Mouse (Mus musculus) layer of hippocampus, postnatal 14 days (tissue): Measurements from ENCODE around the gene Klf12. TPM values are rescaled to one million over a fixed set of nuclear protein-coding genes. Genes with fewer than 3 reads are reported as not detected.

Experiments
- DNase-seq, 2 experiments: peaks; one replicate each; pipeline ENCODE4 v3.0.0; 2021 to 2022; ENCODE audit warnings: low spot score in 2 of 2, mixed read lengths in 1 of 2
- total RNA-seq, 2 experiments: library from RNA; stranded (reverse); gene quantifications; 2 replicates each; pipeline ENCODE4 v1.2.3; 2021

Klf12 gene
- total RNA-seq, 2 experiments from 2014 or later = 38.0 to 42.1 TPM

DNA sequence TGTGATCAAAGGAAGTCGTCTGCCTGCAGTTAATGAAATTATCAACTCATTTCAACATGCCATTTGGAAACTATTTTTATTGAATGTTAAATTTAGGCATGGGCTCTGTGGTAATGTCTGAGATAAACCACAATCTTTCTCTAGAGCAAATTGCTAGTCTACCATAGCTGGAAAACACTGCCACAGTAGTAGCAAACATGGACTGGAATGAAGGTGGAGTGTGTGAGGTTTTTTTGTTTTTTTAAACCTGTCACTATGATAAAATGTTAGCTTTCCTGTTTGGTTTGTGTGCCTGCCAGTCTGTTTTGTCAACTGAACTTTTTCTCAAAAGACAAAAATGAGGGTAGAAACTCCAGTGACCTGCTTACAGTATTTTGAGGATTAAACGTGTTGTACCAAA lies 230.3 kb downstream of the Klf12 start:
- no peak for DNase-seq

DNA sequence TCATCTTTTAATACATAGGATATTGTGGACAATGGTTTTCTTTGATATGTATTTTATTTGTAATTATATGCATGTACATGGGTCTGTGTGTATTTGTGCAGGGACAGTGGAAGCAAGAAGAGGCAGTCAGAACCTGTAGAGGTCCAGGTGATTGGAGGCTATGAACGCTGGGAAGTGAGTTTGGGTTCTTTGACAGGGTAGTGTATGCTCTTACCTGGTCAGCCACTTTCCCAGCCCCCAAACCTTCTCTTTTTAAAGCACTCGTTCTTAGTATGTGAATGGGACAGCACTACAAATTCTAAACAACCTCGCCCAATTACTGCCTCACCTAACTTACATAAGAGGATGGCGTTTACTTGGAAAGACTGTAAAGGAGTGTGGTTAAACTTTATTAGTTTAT lies 231.0 kb downstream of the Klf12 start:
- no peak for DNase-seq

DNA sequence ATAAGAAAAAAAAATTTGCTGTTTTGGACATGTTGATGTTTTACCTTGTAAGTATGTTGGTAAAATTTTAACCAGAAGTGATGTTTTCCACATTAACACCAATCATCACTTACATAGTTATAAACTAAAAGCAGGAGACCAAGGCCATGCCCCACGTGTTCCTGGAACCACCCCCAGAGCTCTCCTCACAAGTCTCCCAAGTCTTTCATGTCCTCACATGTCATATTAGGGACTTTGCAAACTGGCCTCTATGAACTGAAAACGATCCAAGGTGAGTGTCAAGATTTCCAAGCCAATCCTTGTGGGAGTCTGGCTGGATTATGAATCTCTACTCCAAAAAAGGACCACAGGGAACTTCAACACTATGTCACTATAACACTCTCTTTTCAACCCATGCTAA lies 231.6 kb downstream of the Klf12 start:
- DNase-seq = no peak

DNA sequence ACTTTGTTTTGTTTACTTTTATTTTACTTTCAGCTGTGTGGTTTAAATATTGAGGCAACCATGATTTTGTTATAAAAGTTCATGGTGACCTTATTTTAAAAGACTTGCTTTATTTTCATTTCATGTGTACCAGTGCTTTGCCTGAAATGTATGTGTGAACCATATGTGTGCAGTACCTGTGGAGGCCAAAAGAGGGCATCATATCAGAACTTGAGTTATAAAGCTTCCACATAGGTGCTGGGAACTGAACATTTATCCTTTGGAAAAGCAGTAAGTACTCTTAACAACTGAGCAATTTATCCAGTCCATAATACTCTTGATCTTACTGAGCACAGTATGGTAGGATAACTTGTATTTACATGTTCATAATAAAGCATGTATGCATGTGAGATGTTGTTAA lies 239.0 kb downstream of the Klf12 start:
- no peak for DNase-seq

DNA sequence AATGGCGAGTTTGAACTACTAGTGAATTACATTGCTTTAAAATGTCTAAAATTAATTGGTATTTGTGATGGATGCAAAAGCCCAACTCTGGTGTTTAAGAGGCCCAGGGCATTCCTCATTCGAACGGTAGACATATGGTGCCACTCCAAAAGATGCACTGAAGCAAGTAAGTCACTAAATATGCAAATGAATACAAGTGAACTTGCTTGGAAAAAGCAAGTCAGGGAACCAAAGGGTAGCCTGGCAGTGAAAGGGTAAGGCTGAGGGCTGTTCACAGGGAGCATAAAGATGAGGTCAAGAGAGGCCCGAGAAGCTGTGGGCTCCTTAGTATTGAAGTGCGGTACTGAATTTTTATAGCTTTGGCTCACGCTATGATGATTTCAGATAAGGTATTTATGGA lies 242.7 kb downstream of the Klf12 start:
- DNase-seq = no peak

DNA sequence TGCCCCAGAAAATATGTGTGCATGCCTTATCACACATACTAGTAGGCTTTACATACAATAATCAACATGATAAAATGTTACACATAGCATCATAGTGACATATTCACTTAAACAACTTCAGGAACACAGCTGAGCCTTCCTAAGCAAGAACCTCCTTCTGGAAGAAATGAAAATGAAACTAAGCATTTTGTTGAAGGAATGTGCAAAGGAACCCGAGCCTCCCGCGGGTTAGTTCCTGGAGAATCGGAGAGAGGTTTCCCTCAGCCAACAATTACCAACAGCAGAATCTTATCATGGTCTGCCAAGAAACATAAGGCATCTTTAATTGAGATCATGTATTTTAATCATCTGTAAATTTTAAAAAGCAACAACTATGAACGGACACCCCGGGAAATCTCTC lies 257.8 kb downstream of the Klf12 start:
- peak in 1 of 2 experiments; percentile 4 for DNase-seq

DNA sequence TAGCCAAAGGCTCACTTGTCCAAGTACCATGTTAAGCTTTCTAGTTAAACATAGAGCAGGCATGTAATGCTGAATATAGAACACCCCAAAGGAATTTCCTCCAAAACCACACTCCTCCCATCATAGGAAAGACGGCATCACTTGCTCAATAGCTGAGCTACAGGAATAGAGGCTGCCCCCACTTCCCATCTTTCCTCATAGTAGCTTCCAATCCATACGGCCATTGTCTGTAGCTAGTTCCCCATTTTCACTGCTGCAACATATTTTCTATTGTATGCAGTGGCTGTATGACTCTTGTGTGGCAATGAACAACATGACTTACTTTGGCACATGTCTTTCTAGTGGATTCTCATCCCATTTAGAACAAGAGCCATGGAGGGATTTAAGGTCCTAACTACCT lies 267.3 kb downstream of the Klf12 start:
- DNase-seq = no peak

DNA sequence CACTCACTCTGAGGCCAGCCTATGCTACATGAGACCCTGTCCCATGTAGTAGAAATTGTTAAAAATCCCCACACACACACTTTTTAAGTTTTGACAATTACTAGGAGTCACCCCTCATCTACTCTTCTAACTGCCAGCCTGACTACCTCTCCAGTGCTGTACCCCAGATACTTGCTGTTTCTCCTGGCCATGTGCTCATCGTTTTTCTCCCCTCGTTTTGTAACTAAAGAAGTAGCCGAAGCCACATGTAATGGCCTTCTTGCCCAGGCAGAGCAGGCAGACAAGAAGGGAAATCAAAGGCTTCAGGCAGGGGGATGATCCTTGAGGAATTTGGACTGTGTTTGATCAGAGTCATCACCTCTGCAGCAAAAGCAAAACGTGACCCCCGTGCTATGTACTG lies 274.0 kb downstream of the Klf12 start:
- no peak for DNase-seq

DNA sequence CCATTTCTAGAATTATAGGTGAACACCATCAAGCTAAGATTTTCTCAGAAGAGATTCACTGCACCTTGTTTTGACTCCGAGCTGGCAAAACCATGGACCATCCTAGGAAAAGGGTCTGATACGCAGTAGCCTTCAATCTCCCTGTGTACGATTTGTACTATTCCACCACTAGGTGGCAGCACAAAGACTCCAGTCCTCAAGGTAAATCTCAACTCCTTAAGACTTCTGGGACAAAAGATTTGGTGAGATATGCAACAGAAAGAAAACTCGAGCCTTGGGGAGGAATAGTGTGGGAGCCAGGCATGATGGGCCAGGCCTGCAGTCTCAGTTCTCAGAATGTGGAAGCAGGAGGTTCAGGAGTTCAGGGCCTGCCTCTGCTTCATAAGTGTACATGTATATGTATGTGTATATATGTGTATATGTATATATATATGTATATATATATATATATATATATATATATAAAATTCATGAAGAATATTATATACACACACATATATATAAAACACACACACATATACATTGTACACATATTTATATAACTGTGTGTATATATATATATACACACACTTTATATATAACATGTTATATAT lies 274.6 kb downstream of the Klf12 start:
- peak; percentile 10 to 33 for DNase-seq

DNA sequence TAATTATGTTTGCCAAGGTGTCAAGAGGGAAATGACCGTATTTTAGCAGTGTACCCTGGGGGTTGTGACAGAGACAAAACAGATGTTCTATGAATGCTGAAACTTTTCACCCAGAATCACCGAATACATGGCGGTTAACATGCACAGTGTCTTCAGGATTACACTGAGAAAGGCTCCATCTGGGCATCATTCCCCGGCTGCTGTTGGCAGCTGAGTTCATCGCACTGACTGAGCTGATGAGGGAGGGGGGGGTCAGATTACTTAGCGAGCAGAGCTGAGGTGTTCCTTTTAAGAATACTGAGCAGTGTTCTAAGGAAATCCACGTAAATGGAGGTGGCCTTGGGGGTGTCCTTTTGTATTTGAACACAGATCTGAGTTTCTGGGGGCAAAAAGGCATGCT lies 301.0 kb downstream of the Klf12 start:
- DNase-seq = no peak

DNA sequence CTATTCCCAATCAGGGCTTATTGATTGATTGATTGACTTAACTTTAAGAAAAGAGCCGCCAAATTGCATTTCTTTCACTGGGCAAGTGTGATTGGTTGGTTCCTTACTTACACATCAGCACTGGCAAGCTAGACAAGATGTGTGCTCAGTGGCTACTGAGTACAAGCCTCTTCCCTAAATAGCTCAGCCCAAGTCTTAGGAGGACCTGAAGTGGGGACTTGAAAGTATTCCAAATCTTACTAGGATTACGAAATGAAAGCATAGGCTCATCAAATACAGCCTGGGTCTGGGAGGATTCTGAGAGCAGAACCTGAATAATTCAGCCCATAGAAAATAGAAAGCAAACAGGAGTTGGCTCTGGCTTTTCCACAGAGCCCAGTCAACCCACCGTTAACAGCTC lies 303.3 kb downstream of the Klf12 start:
- DNase-seq = no peak

DNA sequence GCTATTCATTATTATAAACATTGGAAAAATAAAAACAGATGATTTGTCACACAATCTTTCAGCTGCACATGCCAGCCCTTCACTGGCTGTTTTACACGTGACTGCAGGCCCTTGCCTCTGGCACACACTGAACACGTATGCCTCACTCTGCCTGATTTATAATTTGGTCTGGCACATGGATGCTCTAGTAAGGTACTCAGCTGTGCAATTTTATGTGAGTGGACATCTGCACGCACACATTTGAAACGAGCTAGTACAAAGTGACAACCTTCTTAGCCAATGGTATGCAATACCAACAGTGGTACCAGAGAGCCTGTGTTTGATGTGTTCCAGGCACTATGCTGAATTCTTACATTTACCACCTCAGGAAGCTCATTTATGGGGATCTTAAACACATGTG lies 316.6 kb downstream of the Klf12 start:
- no peak for DNase-seq

DNA sequence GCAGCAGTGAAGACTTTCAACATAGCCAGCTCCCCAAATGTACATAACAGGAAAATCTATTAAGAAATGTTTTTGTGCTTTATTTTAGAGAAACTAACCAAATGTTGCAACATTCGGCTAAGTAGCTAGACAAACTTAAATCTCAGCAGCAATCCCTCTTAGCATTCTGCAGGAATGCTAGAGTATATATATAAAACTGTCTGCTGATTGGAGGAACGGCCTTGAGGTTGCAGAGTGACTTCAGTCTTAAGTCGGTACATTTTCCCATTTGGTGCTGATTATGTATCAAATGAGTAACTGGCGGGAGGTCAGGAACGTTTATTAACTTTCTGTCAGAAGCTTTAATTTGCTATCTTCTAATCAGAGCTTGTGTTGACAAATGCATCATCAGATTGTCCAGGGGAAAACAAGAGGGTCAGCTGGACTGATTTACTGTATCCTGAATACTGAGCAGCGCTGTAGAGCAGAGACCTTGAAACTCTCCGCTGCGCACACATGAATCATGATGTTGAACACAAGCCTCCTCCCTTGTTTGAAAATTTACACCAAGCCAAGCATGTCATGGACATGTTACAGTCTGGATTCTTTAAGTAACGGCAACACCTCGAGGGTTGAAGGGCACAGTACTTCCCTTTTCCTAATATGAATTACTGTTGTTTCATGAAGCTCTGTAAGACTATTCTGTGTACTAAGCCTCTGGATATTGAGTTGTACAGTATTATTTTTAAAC lies 323.8 kb downstream of the Klf12 start:
- DNase-seq = no peak

DNA sequence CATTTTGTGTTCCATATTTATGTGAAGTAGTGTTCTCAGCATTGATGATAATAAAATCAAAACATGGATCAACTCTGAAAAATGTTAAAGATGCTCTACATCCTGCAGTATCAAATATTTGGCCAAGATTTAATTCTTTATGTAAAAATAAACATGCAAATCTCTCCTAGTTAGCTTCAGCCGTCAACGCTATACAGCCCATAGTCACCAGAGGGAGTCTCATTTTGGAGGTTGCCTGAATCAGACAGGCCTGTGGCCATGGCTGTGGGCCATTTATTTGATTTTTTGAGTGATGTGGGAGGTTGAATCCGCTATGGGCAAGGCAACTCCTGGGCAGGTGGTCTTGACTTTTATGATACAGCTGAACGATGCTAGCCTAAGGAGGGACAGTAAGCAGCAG lies 329.3 kb downstream of the Klf12 start:
- no peak for DNase-seq

DNA sequence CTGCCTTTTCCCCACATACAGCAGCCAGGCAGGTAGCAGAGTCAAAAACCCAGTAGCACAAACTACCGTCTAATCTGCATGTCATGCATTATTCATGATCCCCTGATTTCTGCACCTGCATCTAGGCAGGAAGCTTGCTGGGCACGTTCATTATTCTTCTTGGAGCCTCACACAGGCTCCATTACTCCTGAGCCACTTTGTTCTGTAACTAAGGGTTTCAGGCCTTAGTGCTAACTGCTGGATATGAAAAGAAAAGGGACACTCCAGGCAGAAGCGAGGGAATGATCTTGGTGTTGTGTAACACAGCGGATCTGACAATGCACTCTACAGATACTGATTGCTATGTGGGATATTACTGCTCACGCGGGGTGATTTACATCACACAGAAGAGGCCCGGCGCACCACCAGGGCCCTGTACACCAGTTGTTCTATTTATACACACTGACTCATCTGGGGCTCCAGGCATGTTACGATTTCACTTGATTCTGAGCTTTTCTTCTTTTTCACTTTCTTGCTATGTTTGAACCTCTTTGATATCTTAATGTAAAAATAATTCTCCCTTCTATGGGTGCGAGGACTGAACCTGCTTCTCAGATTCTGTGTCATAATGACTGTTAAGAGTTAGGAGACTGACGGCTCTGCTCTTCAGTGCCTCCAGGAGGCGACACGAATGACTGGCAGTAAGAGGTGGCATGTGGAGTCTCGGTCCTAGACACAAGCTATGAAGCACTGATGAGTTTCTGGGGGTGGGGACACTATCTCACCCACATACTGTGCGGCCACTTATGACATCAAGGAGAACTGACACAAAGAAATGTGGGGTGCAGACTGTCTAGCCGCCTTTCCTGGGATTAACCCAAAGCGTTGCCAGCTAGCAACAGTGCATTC lies 340.0 kb downstream of the Klf12 start:
- peak in 1 of 2 experiments; percentile 10 for DNase-seq

DNA sequence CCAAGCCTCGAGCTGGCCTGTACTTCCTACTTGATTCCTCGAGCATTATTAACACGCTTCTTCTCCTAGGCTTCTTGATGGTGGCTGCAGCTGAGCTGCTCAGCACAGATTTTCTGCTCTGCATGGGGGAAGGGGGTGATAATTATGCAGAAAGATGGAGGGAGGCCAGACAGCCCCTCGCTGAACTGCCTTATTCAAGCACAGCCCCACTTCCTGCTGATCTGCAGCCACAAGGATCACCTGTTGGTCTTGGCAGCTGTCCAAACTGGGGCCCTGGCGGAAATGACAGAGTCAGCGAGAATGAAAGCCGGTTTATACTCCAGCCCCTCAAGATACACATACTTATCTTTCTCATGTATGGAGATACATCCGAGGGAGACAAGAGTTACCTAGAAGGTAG lies 341.3 kb downstream of the Klf12 start:
- DNase-seq = peak; percentile 45 to 51

DNA sequence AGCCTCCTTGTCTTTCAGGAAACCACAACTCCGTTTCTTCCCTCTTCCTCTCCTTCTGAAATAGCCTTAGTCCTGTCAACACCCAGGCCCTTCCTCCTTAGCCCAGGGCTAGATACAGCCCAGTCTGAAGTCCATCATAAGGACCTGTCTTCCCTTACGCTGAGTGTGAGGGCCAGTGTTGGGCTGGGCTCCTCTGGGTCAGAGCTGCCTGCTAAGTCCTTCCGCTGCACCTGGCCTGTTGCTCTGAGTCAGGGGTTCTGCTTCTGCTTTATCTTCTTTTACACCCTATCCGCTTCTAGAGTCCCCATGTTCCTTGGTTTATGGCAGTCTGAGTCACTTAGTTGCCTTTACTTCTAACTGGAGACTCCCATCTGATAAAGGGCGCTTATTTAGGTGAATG lies 351.0 kb downstream of the Klf12 start:
- DNase-seq = no peak

DNA sequence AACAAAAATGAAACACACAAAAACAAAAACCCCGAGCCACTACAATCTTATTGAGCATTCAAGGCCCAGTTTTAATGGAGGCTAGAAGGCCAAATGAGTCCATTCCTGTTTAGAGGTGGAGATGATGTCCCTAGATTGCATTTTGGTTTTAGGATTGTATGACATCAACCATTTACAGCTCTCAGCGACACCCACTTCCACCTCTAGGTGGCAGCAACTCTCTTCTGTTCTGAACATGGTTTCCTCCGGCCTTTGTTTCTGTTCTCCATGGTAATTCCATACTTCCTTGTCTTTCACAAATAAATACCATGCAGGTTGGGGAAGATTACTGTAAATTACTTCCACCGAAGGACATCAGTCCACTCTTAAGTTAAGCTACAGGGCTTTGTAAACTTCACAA lies 352.6 kb downstream of the Klf12 start:
- DNase-seq = peak; percentile 73 to 85

DNA sequence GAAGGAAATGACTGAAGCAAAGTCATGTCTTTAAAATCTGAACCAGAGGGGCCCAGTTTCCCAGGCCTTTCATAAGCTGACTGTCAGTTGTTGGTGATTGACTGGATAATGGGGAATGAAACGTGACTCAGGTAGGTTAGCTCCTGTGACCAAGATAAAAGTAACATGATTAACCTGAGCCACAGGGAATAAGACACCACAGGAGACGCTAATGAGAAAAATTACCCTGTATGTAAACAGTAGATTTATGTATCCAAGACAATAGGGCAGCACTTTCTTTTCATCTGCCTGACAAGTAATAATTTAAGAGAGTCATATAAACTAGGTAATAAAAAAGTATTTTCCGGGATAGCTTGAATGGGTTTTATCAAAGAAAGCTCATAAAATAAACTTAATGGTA lies 372.6 kb downstream of the Klf12 start:
- no peak for DNase-seq

DNA sequence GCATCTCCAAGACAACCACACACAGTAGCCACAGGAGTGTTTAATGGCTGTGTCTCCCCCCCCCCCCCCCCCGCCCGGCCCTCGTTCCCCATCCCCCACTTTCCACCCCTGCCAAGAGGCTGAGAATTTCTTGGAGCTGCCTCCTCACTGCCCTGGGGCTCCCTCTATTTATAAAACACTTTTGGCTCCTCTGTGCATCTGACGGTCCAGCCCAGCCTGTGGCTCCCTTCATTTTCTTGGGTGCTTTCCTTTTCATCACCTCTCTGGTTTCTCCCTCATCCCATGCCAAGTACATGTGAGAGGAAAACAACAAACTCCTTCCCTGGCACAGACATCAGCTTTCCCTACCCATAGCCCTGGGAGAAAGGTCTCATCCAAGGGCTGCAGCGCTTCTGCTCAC lies 373.6 kb downstream of the Klf12 start:
- DNase-seq = no peak

DNA sequence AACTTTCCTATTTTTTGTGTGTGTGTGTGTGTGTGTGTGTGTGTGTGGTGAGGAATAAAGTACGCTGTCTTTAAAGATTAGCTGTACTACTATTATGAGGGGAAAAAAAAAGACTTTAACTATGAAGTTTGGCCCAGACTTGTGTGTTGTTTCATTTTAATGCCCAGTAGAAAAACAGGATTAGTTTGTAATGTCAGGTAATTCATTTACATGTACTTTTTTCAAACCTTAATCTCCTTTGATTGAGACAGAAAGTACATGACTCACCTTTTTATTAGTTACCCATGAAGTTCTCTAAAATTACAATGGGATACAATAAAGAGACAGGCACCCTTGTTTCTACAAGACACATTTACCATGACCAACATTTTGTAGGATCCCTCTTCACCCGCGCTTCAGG lies 383.6 kb downstream of the Klf12 start:
- no peak for DNase-seq

DNA sequence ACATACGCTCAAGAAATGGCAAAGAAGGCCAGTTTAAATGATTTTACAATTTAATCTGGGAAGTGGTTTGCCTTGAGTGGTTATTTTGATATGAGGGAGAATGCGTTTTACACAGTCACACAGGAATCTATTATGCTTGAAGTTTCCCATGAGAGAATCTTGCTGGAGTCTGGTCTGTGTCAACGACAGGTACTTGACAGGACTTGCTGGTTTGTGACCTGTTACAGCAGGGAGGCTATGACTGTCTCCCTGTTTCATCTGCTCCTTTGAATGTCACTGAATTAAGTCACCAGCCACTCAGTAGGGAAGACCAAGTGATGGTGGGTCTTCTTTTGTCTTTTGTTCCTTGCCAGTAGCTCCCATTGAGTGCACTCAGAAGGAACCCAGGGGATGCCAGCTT lies 385.6 kb downstream of the Klf12 start:
- no peak for DNase-seq
